Mouse (Mus musculus) liver, embryonic 12.5 days (tissue): Measurements from ENCODE around the gene Btbd9. TPM values are rescaled to one million over a fixed set of nuclear protein-coding genes. Genes with fewer than 3 reads are reported as not detected.

Experiments
- ATAC-seq: fragments of 200-750 bp; cut with Nextera tagmentation; 2 replicates; pipeline ENCODE4 v1.8.0; 2017; ENCODE audit warnings: moderate number of reproducible peaks, mild to moderate bottlenecking, moderate library complexity
- H3K27ac ChIP-seq: fragments of 300-500 bp; sonication (generic); 2 replicates; pipeline ENCODE4 v1.5.1; 2016; ENCODE audit warnings: mild to moderate bottlenecking
- H3K27me3 ChIP-seq: fragments of 300-500 bp; sonication (generic); replicated peaks from 2 replicates; pipeline ENCODE4 v1.6.1; 2016; ENCODE audit warnings: mild to moderate bottlenecking, moderate library complexity
- H3K36me3 ChIP-seq: fragments of 300-500 bp; sonication (generic); 2 replicates; pipeline ENCODE4 v1.6.1; 2016; ENCODE audit warnings: mild to moderate bottlenecking, moderate library complexity
- H3K4me1 ChIP-seq: fragments of 300-500 bp; sonication (generic); 2 replicates; pipeline ENCODE4 v1.6.1; 2016
- H3K4me2 ChIP-seq: fragments of 300-500 bp; sonication (generic); 2 replicates; pipeline ENCODE4 v1.6.1; 2016; ENCODE audit warnings: mild to moderate bottlenecking, moderate library complexity
- H3K4me3 ChIP-seq: fragments of 300-500 bp; sonication (generic); 2 replicates; pipeline ENCODE4 v1.5.1; 2016; ENCODE audit warnings: mild to moderate bottlenecking, moderate library complexity
- H3K9ac ChIP-seq: fragments of 300-500 bp; sonication (generic); 2 replicates; pipeline ENCODE4 v1.6.1; 2016; ENCODE audit warnings: mild to moderate bottlenecking, moderate library complexity
- H3K9me3 ChIP-seq: fragments of 300-500 bp; sonication (generic); replicated peaks from 2 replicates; pipeline ENCODE4 v1.6.1; 2016; ENCODE audit warnings: mild to moderate bottlenecking, moderate library complexity
- WGBS: fragments of 180-500 bp; shearing (Covaris S2); methylation state at CpG from one replicate; pipeline ENCODE4 v1.1.7; 2016; ENCODE audit not compliant: insufficient replicate concordance; 5-methylcytosine and 5-hydroxymethylcytosine counted together
- polyA plus RNA-seq: library from polyadenylated mRNA; unstranded; fragments of >200 nt; fragmentation: Nextera tagmentation; extraction: Ambion mirVana; gene quantifications from 2 replicates; pipeline ENCODE4 v1.2.1, GENCODE M21; 2016

Btbd9 gene
- polyA plus RNA-seq, 1 experiment from 2014 or later: 21.6 TPM

- H3K36me3 ChIP-seq: no peaks in the 10 kb centered on the region
- H3K9ac ChIP-seq: no peak overlapping the region
- H3K9me3 ChIP-seq: no peaks in the 10 kb centered on the region
- H3K4me2 ChIP-seq: no peak overlapping the region
- 0 out of 2 replicates have a peak, but pooled peaks cover 5% of the 10 kb centered on the region for H3K4me1 ChIP-seq
- no peak overlapping the region for H3K27ac ChIP-seq
- H3K4me3 ChIP-seq: no peak overlapping the region
- WGBS: 65% methylated on average over 8 of the region's 8 CpGs
- no peak for ATAC-seq
- no peaks in the 10 kb centered on the region for H3K27me3 ChIP-seq
Measured at GRCm38 (mm10) chr17:30470790-30471189, 105.5 kb downstream of the Btbd9 start.

- Histone ChIP-seq H3K36me3 (no peaks in the 10 kb centered on the region), H3K9me3 (no peaks in the 10 kb centered on the region), H3K27me3 (no peaks in the 10 kb centered on the region), H3K27ac (no peak overlapping the region), H3K4me3 (no peak overlapping the region), H3K9ac (no peak overlapping the region), H3K4me2 (no peak overlapping the region), H3K4me1 (0 out of 2 replicates have a peak, but pooled peaks cover 5% of the 10 kb centered on the region)
- no peak for ATAC-seq
- WGBS: 73% methylated on average over 8 of the region's 8 CpGs
Measured at GRCm38 (mm10) chr17:30470286-30470685, 106.0 kb downstream of the Btbd9 start.

DNA sequence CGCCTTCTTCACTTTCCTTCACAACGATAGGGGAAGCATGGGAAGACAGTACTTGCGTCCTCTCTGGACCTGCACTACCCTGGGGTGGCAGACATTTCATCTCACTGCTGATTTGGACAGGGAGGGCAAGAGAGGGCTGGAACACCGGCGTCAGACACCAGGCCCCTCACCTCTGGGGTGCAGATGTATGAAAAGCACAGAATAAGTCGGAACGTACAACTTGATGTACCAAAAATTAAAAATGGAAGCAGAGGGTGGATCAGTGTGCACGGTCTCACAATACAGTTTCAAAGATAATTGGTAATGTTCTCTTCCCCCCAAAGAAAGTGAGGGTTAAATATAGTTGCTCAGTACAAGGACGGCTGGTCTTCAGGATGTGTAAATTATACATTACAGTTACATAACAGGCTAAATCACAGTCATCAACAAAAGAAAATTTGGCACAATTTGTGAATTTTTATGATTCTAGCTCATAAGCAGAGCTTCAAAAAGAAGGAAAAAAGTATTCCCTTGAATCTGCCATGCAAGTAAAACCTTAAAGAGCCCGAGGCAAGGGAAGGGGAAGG, 106.7 kb downstream of the Btbd9 start:
- Histone ChIP-seq H3K4me2 (no peak overlapping the region), H3K9ac (no peak overlapping the region), H3K27me3 (no peaks in the 10 kb centered on the region), H3K27ac (no peak overlapping the region), H3K4me3 (no peak overlapping the region), H3K36me3 (no peaks in the 10 kb centered on the region), H3K9me3 (no peaks in the 10 kb centered on the region), H3K4me1 (0 out of 2 replicates have a peak, but pooled peaks cover 5% of the 10 kb centered on the region)
- ATAC-seq: no peak
- WGBS: 75% methylated on average over 10 of the region's 10 CpGs

GRCm38 (mm10) chr17:30468368-30468767, 107.9 kb downstream of the Btbd9 start:
- Histone ChIP-seq H3K27me3 (no peaks in the 10 kb centered on the region), H3K27ac (no peak overlapping the region), H3K4me3 (no peak overlapping the region), H3K36me3 (no peaks in the 10 kb centered on the region), H3K9me3 (no peaks in the 10 kb centered on the region), H3K4me1 (0 out of 2 replicates have a peak, but pooled peaks cover 5% of the 10 kb centered on the region), H3K4me2 (no peak overlapping the region), H3K9ac (no peak overlapping the region)
- WGBS: 58% methylated on average over 4 of the region's 4 CpGs
- ATAC-seq: no peak

GRCm38 (mm10) chr17:30467566-30468213, 108.6 kb downstream of the Btbd9 start:
- H3K9ac ChIP-seq: no peak overlapping the region
- no peak overlapping the region for H3K4me3 ChIP-seq
- no peaks in the 10 kb centered on the region for H3K36me3 ChIP-seq
- WGBS: 73% methylated on average over 14 of the region's 14 CpGs
- 0 out of 2 replicates have a peak, but pooled peaks cover 5% of the 10 kb centered on the region for H3K4me1 ChIP-seq
- H3K4me2 ChIP-seq: no peak overlapping the region
- no peak overlapping the region for H3K27ac ChIP-seq
- no peak for ATAC-seq
- no peaks in the 10 kb centered on the region for H3K9me3 ChIP-seq
- no peaks in the 10 kb centered on the region for H3K27me3 ChIP-seq

DNA sequence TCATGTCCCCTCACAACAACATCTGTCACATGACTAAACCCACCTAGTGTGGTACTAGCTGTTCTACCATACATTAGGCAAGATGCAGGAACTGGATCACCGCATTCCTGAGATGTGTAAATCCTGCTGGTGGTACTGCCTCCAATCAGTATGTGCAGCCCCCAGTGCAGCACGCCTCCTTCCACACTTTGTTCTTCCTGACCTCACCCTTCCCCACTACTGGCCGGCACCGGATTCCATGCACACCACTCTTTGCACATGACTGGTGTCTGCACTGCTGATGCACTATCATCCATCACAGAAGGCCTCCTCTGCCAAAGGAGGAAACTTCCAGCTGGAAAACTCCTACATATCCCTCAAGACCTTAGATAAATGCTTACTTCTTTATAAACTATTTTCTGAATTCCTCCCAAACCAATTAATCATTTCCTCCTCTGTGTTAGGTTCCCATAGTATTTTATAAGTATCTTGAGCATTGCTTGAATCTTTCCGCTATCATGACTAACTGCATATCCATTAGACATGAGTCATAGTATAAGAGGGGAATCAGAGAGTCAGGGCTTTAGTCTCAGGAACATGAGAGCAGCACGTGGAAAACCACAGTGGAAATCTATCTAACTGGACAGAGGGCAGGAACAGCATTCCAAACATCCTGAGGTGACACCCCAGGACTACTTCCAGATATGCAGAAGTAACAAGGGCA, 111.1 kb downstream of the Btbd9 start:
- Histone ChIP-seq H3K4me1 (no peaks in the 10 kb centered on the region), H3K36me3 (no peaks in the 10 kb centered on the region)

GRCm38 (mm10) chr17:30464240-30464745, 112.0 kb downstream of the Btbd9 start:
- H3K36me3 ChIP-seq: no peaks in the 10 kb centered on the region
- H3K4me1 ChIP-seq: no peaks in the 10 kb centered on the region
- H3K27me3 ChIP-seq: no peaks in the 10 kb centered on the region
- no peak overlapping the region for H3K27ac ChIP-seq
- ATAC-seq: no peak
- H3K9ac ChIP-seq: no peak overlapping the region
- no peaks in the 10 kb centered on the region for H3K9me3 ChIP-seq
- 68% methylated on average over 5 of the region's 5 CpGs for WGBS
- no peak overlapping the region for H3K4me2 ChIP-seq
- H3K4me3 ChIP-seq: no peak overlapping the region

More for the DNA sequence above, 111.1 kb downstream of the Btbd9 start:
- no peak overlapping the region for H3K27ac ChIP-seq
- no peaks in the 10 kb centered on the region for H3K27me3 ChIP-seq
- ATAC-seq: no peak
- H3K9ac ChIP-seq: no peak overlapping the region
- no peak overlapping the region for H3K4me3 ChIP-seq
- no peak overlapping the region for H3K4me2 ChIP-seq
- no peaks in the 10 kb centered on the region for H3K9me3 ChIP-seq
- WGBS: 67% methylated on average over 6 of the region's 6 CpGs

DNA sequence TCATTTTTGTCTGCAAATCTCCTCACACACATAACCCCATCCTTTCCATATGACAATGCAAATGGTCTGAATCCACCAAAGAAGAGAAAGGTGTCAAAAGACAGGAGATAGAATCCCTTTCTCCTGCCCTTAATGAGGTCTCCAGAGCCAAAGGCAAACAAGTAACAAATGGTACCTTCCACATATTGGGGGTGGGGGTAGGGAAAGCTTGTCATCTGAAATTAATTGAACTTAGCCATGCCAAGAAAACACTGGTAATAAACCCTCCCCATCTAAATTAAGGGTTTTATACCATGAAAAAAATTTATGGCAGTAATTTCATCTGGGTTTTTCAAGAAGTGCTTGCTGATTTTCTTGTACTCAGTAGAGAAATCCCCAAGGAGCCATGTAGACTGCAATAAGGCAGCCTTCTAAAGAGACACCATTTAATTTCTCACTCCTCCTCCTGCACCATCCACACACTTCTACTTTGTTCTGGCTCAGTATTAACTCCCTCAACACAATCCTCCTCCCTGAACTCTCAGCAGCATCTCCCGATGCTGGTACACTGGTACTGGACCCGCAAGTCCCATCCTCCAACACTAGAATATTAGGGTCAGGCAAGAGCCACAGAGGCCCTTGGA, 115.5 kb downstream of the Btbd9 start:
- no peaks in the 10 kb centered on the region for H3K27me3 ChIP-seq
- no peaks in the 10 kb centered on the region for H3K36me3 ChIP-seq
- no peak for ATAC-seq
- H3K27ac ChIP-seq: no peak overlapping the region
- no peaks in the 10 kb centered on the region for H3K4me1 ChIP-seq
- H3K4me3 ChIP-seq: no peak overlapping the region
- H3K9ac ChIP-seq: no peak overlapping the region
- 73% methylated on average over 2 of the region's 2 CpGs for WGBS
- no peak overlapping the region for H3K4me2 ChIP-seq
- no peaks in the 10 kb centered on the region for H3K9me3 ChIP-seq

- Histone ChIP-seq H3K4me3 (no peak overlapping the region), H3K4me2 (no peak overlapping the region), H3K27ac (no peak overlapping the region), H3K9ac (no peak overlapping the region), H3K27me3 (no peaks in the 10 kb centered on the region), H3K4me1 (no peaks in the 10 kb centered on the region), H3K9me3 (no peaks in the 10 kb centered on the region), H3K36me3 (no peaks in the 10 kb centered on the region)
- 83% methylated on average over 5 of the region's 5 CpGs for WGBS
- ATAC-seq: no peak
Measured at GRCm38 (mm10) chr17:30459706-30460105, 116.6 kb downstream of the Btbd9 start.

DNA sequence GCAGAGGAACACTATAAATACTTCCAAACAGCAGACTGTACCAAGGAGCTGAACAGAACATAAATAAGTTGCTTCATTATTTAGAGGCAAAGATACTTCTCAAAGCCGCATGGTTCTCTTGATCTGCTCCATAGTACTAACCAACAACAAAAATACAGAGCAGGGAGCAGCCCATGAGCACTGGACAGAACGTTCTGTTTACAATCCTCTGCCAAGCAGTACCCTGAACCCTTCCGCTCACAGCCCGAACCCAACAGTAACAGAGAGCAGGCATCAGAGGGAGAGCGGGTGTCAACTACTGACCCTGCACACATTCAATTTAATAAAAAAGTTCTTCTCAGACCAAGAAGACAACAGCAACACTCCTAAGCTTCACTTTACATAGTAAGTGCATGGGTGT, 117.4 kb downstream of the Btbd9 start:
- Histone ChIP-seq H3K27ac (no peak overlapping the region), H3K4me3 (no peak overlapping the region), H3K9ac (no peak overlapping the region), H3K36me3 (no peaks in the 10 kb centered on the region), H3K4me2 (no peak overlapping the region), H3K27me3 (no peaks in the 10 kb centered on the region), H3K4me1 (no peaks in the 10 kb centered on the region), H3K9me3 (no peaks in the 10 kb centered on the region)
- no peak for ATAC-seq
- 84% methylated on average over 5 of the region's 5 CpGs for WGBS

DNA sequence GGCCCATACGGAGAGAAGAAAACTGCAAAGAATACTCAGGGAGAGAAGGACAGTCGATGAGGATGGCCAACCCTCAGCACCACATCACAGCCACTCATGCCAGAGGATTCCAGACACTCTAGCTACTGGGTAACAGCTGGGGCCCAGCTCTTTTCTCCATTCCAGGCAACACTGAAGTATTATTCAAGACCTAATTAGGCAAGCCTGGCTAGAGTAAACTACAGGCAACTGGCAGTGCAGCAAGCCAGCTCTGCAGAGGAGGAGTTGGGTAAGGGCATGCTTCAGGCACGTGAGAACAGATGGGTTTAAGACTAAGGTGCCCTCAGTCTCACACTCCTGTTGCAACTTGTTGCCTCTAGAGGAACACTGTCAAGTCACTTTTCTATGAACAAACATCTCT, 118.0 kb downstream of the Btbd9 start:
- WGBS: 69% methylated on average over 3 of the region's 3 CpGs
- H3K9ac ChIP-seq: no peak overlapping the region
- H3K9me3 ChIP-seq: no peaks in the 10 kb centered on the region
- no peak overlapping the region for H3K4me3 ChIP-seq
- no peak for ATAC-seq
- no peaks in the 10 kb centered on the region for H3K27me3 ChIP-seq
- H3K4me2 ChIP-seq: no peak overlapping the region
- H3K27ac ChIP-seq: no peak overlapping the region
- H3K4me1 ChIP-seq: no peaks in the 10 kb centered on the region
- H3K36me3 ChIP-seq: no peaks in the 10 kb centered on the region

GRCm38 (mm10) chr17:30457486-30457885, 118.8 kb downstream of the Btbd9 start:
- Histone ChIP-seq H3K9ac (no peak overlapping the region), H3K4me3 (no peak overlapping the region), H3K27me3 (no peaks in the 10 kb centered on the region), H3K27ac (no peak overlapping the region), H3K4me1 (no peaks in the 10 kb centered on the region), H3K9me3 (no peaks in the 10 kb centered on the region), H3K36me3 (no peaks in the 10 kb centered on the region), H3K4me2 (no peak overlapping the region)
- no peak for ATAC-seq
- WGBS: 74% methylated on average over 7 of the region's 7 CpGs
